Mouse (Mus musculus) limb, embryonic 14.5 days (tissue): Measurements from ENCODE around the gene Fhit. TPM values are rescaled to one million over a fixed set of nuclear protein-coding genes. Genes with fewer than 3 reads are reported as not detected.

ENCODE experiments used
- ATAC-seq: fragments of 200-750 bp; cut with Nextera tagmentation; 2 replicates; pipeline ENCODE4 v1.8.0; 2017; ENCODE audit warnings: low read depth, moderate number of reproducible peaks, moderate TSS enrichment; ENCODE audit not compliant: low FRiP score
- DNase-seq: peaks from one replicate; pipeline ENCODE4 v3.0.0-alpha.2; 2015; ENCODE audit warnings: low spot score
- H3K27ac ChIP-seq: fragments of 300-500 bp; sonication (generic); replicated peaks from 2 replicates; pipeline ENCODE4 v1.5.1; 2014; ENCODE audit warnings: low read depth, mild to moderate bottlenecking, low read length, moderate library complexity, mixed read lengths
- H3K27me3 ChIP-seq: fragments of 300-500 bp; sonication (generic); 2 replicates; pipeline ENCODE4 v1.6.1; 2014; ENCODE audit warnings: low read length, mixed read lengths; ENCODE audit not compliant: control insufficient read depth, insufficient read depth
- H3K36me3 ChIP-seq: fragments of 300-500 bp; sonication (generic); 2 replicates; pipeline ENCODE4 v1.6.1; 2014; ENCODE audit warnings: mild to moderate bottlenecking, low read length, moderate library complexity, mixed read lengths; ENCODE audit not compliant: control insufficient read depth, insufficient read depth
- H3K4me1 ChIP-seq: fragments of 300-500 bp; sonication (generic); 2 replicates; pipeline ENCODE4 v1.6.1; 2014; ENCODE audit warnings: antibody characterized with exemption, low read length, mixed read lengths; ENCODE audit not compliant: control insufficient read depth, insufficient read depth
- H3K4me2 ChIP-seq: fragments of 300-500 bp; sonication (generic); replicated peaks from 2 replicates; pipeline ENCODE4 v1.6.1; 2014; ENCODE audit warnings: low read depth, mild to moderate bottlenecking, low read length, moderate library complexity; ENCODE audit not compliant: severe bottlenecking
- H3K4me3 ChIP-seq: fragments of 300-500 bp; sonication (generic); replicated peaks from 2 replicates; pipeline ENCODE4 v1.5.1; 2014; ENCODE audit warnings: low read length
- H3K9ac ChIP-seq: fragments of 300-500 bp; sonication (generic); 2 replicates; pipeline ENCODE4 v1.6.1; 2014; ENCODE audit warnings: mild to moderate bottlenecking, low read depth, low read length, moderate library complexity; ENCODE audit not compliant: severe bottlenecking
- H3K9me3 ChIP-seq: fragments of 300-500 bp; sonication (generic); 2 replicates; pipeline ENCODE4 v1.6.1; 2016; ENCODE audit warnings: low read length; ENCODE audit not compliant: control insufficient read depth
- POLR2A ChIP-seq: fragments of 200-500 bp; IDR thresholded peaks from 2 replicates; pipeline ENCODE4 v1.8.0; 2012; ENCODE audit warnings: inconsistent platforms, mild to moderate bottlenecking, moderate library complexity, borderline replicate concordance; ENCODE audit not compliant: insufficient read depth, insufficient read length; ENCODE audit errors: extremely low read depth
- WGBS: fragments of 180-500 bp; shearing (Covaris S2); extraction: QIAGEN DNeasy Blood & Tissue Kit; methylation state at CpG from one replicate; pipeline ENCODE4 v1.1.7; 2014; 5-methylcytosine and 5-hydroxymethylcytosine counted together
- polyA plus RNA-seq, 2 experiments: library from polyadenylated mRNA; depleted of rRNA in 1 of 2; stranded (reverse) in 1 of 2; unstranded in 1 of 2; fragments of >200 nt; fragmentation: Nextera tagmentation in 1 of 2; extraction: Ambion mirVana in 1 of 2; gene quantifications; 2 replicates each; pipeline versions ENCODE4 v1.2.1 to v1.2.3; 2012 to 2014

The Fhit gene
- polyA plus RNA-seq, 2 experiments = 3.5 to 7.6 TPM

DNA sequence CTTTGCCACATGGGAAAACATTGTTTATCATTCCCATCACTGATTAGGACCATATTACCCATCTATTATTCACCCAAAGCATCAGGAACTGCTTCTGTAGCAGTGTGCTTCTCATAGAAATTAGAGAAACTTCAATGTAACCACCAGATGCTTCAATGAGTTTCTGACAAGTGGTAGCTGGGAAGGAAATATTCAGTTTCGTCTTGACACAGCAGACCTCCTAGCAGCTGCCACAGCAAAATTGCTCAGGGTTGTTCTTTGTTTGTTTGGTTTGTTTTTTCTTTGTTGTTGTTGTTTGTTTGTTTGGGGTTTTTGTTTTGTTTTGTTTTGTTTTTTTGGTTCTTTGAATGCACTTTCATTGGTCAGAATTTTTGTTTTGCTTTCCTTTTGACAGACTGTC, 798.5 kb downstream of the Fhit start:
- ATAC-seq = no peak
- Histone ChIP-seq H3K9ac (no peak overlapping the region), H3K36me3 (no peaks in the 10 kb centered on the region), H3K9me3 (no peaks in the 10 kb centered on the region), H3K27me3 (no peaks in the 10 kb centered on the region), H3K4me1 (no peaks in the 10 kb centered on the region), H3K4me2 (no peak overlapping the region), H3K27ac (no peak overlapping the region), H3K4me3 (no peak overlapping the region)
- 67% methylated on average over 1 of the region's 1 CpGs for WGBS
- no peak for DNase-seq
- no peak for TF ChIP-seq POLR2A

DNA sequence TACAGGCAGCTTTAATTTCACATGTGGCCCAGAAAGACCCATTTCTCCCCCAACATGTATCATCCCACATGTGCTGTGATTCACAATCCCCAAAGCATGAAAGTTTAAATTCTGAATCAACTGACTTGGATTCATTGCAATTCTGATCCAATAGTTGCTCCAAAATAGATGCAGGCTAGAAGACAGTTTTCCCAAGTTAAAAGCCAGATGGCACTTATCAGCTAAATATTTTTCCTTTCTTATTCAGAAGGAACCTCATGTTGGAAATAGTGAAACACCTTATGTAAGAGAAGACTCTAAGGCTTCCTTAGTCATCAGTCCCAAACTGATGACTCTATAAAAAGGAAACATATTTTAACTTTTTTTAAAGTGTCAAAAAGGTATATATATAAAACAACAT, 815.9 kb downstream of the Fhit start:
- H3K4me3 ChIP-seq = no peak overlapping the region
- H3K4me2 ChIP-seq = no peak overlapping the region
- no peaks in the 10 kb centered on the region for H3K4me1 ChIP-seq
- no peaks in the 10 kb centered on the region for H3K27me3 ChIP-seq
- ATAC-seq = no peak
- H3K27ac ChIP-seq = no peak overlapping the region
- DNase-seq = no peak
- no peak overlapping the region for H3K9ac ChIP-seq
- no peaks in the 10 kb centered on the region for H3K36me3 ChIP-seq
- H3K9me3 ChIP-seq = no peaks in the 10 kb centered on the region
- no peak for TF ChIP-seq POLR2A

DNA sequence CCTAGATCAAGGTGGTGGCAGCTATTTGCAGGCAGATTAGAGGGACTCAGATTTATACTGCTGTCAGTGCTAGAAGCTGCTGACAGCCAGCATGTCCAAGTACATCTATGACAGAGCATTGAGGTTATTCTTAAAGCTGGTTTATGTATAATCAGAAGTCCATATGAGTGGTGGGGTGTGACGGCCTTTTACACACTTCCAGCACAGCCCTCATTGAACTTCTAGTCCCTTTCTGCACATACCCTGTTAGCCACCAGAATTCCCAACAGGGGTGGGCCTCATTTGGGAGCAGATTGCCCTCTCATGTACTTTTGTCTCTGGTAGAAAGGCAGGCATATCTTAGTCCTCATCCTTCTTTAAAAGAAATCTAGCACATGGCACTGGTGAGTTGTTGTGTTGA, 817.8 kb downstream of the Fhit start:
- no peak for TF ChIP-seq POLR2A
- 75% methylated on average over 1 of the region's 1 CpGs for WGBS
- no peak overlapping the region for H3K9ac ChIP-seq

GRCm38 (mm10) chr14:10316764-10317163, 845.1 kb downstream of the Fhit start:
- Histone ChIP-seq H3K27me3 (no peaks in the 10 kb centered on the region), H3K4me3 (no peak overlapping the region), H3K9me3 (no peaks in the 10 kb centered on the region), H3K4me1 (no peaks in the 10 kb centered on the region), H3K9ac (no peak overlapping the region), H3K27ac (no peak overlapping the region), H3K4me2 (no peak overlapping the region), H3K36me3 (no peaks in the 10 kb centered on the region)
- no peak for ATAC-seq
- DNase-seq = no peak
- no peak for TF ChIP-seq POLR2A
- WGBS = 89% methylated on average over 3 of the region's 3 CpGs

More for the DNA sequence above, 817.8 kb downstream of the Fhit start:
- no peak overlapping the region for H3K4me2 ChIP-seq
- H3K36me3 ChIP-seq = no peaks in the 10 kb centered on the region
- no peak overlapping the region for H3K27ac ChIP-seq
- DNase-seq (no peak), ATAC-seq (no peak)
- H3K4me1 ChIP-seq = no peaks in the 10 kb centered on the region
- no peaks in the 10 kb centered on the region for H3K9me3 ChIP-seq
- H3K4me3 ChIP-seq = no peak overlapping the region
- no peaks in the 10 kb centered on the region for H3K27me3 ChIP-seq

DNA sequence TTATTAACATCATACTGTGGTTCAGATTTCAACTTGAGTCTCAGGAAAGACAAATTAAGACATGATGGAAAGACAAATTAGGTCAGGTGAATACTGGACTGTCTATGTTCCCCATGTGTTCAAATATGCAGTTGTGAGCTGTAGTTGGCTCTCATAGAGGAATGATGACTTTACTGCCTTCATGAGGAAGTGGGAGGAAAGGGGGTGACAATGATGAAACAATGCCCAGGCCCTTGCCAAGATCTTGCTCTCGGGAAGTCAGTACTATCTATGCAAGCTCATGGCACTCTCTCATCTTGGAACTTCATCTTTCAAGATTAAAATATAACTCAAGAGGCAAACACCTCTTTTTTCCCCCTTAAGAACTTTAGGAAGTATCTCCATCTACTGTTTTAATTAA, 849.6 kb downstream of the Fhit start:
- Histone ChIP-seq H3K4me3 (no peak overlapping the region), H3K4me2 (no peak overlapping the region), H3K4me1 (no peaks in the 10 kb centered on the region), H3K9ac (no peak overlapping the region), H3K36me3 (no peaks in the 10 kb centered on the region), H3K9me3 (no peaks in the 10 kb centered on the region), H3K27ac (no peak overlapping the region), H3K27me3 (no peaks in the 10 kb centered on the region)
- ATAC-seq (no peak), DNase-seq (no peak)
- no peak for TF ChIP-seq POLR2A
- WGBS = 74% methylated on average over 1 of the region's 1 CpGs

- Histone ChIP-seq H3K4me3 (no peak overlapping the region), H3K27ac (no peak overlapping the region), H3K36me3 (no peaks in the 10 kb centered on the region), H3K9ac (no peak overlapping the region), H3K9me3 (no peaks in the 10 kb centered on the region), H3K4me1 (no peaks in the 10 kb centered on the region), H3K4me2 (no peak overlapping the region), H3K27me3 (no peaks in the 10 kb centered on the region)
- no peak for DNase-seq
- TF ChIP-seq POLR2A = no peak
- no peak for ATAC-seq
Observed at GRCm38 (mm10) chr14:10305286-10305685, 856.5 kb downstream of the Fhit start.
